Mouse (Mus musculus) embryo, embryonic 10 days (tissue): ENCODE measurements around the gene 4933407L21Rik.

Experiments
- DNase-seq: peaks from one replicate; pipeline ENCODE4 v3.0.0-alpha.2; 2015; ENCODE audit warnings: low spot score

Gene 4933407L21Rik

GRCm38 (mm10) chr1:85916830-85917450 lies 11.3 kb upstream of the 4933407L21Rik start:
- peak; percentile 73 for DNase-seq

DNA sequence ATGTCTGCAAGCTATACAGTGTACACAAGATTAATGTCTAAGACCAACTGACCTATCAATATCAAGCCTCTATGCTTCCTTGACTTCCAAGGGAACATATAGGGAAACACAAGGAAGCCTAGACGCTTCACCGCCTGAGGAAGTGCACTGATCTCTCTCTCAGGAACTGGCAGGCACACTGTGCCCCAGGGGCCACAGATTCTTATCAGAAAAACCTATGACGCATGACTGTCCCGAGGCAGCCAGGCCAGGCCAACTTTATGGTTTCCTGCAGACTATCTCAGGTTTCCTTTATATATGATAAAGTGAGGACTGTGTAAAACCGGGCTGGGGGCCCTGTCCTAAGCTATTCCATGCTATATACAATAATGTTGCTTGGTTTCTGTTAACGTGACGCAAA lies 8.7 kb upstream of the 4933407L21Rik start:
- DNase-seq: no peak

- no peak for DNase-seq
Measured at GRCm38 (mm10) chr1:85921725-85922124, 6.6 kb upstream of the 4933407L21Rik start.

DNA sequence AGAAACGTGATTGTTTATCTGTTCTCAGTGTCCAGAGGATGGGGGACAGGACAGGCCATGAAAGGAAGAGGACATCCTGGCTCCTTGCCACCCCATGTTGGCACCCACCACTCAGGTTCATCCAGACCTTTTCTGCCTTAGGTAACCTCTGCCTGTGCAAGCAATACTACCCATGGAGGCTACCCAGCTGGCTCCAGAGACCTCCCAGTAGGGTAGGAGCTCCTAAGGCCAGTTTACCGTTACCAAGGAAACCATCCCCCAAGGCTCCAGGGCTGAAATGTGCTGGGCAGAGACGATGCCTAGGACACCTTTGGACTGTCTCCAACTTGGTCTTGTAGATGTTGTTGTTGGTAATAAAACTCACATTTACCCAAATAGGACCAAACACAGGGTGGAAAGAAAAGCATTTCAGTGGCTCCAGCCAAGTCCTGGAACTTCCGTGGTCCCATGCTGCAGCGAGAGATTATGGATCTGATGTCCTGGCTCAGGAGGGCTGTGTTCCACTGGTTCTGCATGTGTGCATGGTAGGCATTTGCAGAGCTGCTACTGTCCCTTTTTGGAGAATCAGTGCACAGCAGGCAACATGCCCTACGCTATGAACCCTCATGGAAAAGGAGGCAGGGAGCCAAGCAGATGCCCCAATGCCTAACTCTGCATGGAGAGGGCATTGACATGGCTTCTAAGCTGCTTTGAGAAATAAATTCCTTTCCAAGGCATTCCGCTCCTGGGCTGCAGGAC lies 6.0 kb upstream of the 4933407L21Rik start:
- no peak for DNase-seq

- no peak for DNase-seq
Measured at GRCm38 (mm10) chr1:85922865-85923211, 5.4 kb upstream of the 4933407L21Rik start.

GRCm38 (mm10) chr1:85925183-85925582 lies 3.1 kb upstream of the 4933407L21Rik start:
- no peak for DNase-seq

GRCm38 (mm10) chr1:85928688-85929065 lies 394 bp downstream of the 4933407L21Rik start:
- no peak for DNase-seq

DNA sequence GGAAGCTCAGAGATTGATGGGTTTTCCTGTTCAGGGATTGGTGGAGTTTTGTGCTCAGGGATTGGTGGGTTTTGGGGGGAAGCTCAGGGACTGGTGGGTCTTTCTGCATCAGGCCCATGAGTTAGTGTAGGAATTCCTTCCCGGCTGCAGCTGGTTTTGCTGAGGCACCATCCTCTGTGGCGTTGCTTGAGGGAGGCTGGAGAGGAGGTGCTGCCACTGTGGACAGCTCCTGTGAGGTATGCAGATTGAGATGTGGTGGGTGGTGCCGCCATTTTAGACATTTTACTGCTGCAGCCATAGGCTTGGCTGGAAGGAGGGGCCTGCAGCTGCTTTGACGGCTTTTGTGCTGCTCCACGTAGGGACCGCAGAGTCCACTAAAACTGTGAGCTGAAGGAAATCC lies 1.1 kb downstream of the 4933407L21Rik start:
- no peak for DNase-seq

- no peak for DNase-seq
Measured at GRCm38 (mm10) chr1:85931170-85931569, 2.9 kb downstream of the 4933407L21Rik start.

DNA sequence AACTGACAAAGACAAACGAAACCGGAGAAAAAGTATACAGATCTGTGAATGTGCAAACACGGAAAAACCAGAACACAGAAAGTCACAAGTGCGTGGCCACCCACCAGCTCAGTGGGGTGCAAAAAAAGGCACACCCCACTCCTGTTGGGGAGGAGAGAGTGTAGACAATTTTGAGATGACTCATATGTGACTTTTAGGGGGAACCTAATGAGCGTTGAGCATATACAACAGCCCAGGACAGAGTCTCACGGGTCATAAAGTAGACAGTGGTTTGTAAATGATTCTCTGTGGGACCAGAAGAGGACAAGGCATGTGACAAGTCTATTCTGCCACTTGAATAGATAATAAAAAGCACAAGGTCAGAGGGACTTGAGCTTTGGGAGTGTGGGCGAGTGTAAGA lies 4.9 kb downstream of the 4933407L21Rik start:
- DNase-seq: no peak

DNA sequence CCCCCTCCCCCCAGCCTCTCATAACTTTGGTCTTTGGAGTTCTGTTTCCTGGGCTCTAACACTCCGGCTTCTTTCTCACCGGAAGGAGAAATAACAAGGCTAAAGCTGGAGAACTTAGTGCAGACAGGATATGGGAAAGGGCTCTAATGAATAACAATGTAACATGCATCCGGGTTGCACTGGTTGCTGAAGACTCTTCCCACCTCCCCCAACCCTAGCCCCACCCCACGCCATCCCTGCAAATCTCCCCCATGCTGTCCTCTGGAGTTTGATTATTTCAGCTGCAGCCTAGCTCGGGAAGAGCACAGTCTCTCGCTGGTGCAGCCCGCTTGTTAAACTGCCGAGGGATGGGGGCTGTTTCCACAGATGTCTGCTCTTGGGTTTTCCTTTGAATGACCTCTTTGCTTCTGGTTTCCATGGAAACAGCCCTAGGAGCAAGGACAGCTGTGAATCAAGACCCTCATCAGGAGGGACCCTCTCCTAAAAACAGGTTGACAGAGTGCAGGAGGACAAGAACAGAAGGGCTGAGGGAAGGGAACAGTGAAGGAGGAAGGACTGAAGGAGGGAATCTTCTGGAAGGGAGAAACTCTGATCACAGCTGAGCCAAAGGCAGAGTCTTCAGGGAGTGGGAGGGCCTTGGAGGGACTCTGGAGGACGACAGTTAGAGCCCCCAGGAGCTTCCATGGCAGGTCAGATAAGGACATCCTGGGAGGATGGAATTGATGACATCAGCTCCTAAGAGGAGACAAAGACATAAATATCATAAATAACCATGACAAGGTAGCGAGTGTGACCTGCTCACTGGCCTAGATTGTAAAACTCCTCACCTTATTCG lies 5.6 kb downstream of the 4933407L21Rik start:
- peak; percentile 78 for DNase-seq

DNA sequence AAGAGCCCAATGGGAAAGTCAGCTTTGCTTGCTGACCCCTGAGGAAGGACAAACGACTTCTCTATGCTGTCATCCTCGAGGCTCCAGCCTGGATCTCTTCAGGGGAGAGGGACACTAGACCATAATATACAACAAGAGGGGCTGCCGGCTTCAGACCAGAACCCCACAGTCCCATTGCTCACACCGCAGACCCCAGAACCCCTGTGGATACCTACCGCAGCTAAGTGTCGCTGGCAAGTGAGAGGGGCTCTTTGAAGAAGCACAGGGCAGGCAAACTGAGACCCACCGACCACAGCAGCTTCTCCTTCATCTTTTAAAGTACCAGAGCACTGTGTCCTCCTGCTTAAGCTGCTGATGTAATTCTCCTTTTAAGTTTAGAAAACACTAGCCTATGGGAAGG lies 6.3 kb downstream of the 4933407L21Rik start:
- no peak for DNase-seq

GRCm38 (mm10) chr1:85935148-85935852 lies 7.0 kb downstream of the 4933407L21Rik start:
- DNase-seq: peak; percentile 77

GRCm38 (mm10) chr1:85936265-85936664 lies 8.0 kb downstream of the 4933407L21Rik start:
- DNase-seq: no peak

DNA sequence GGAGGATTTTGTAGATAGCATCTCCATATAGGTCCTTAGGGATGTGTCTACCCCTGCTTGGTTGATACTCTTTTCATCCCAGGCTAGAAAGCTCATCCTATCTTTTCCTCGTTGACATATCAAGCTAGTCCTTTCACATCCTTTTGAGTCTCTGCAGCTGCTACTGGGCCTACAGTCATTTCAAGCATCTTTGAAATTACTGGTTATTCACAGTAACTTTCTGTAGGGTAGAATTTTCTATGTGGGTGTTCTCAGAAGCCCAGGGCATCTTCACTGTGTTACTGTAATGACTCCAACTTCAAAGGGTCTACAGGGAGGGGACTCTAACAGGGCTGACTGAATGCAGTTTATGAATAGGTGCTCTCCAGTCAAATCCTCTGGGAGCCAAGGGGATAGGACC lies 9.0 kb downstream of the 4933407L21Rik start:
- no peak for DNase-seq

DNA sequence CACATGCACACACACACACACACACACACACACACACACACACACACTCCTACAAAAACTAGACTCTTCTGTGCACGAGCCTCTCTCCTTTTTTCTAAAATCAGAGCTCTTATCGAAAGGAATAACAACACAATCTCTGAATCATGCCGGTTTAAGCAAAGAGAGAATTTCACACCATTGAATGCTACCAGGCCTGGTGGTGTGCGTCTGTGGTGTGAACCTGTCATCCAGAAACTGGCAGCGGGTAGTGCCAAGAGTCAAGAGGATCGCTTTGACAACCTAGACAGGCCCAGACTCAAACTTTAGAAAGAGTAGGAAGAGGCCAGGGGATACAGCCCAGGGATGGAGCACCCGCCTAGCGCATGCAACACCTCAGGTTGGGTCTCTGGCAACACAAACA lies 14.0 kb downstream of the 4933407L21Rik start:
- no peak for DNase-seq

- DNase-seq: no peak
Measured at GRCm38 (mm10) chr1:85949085-85949684, 20.9 kb downstream of the 4933407L21Rik start.

DNA sequence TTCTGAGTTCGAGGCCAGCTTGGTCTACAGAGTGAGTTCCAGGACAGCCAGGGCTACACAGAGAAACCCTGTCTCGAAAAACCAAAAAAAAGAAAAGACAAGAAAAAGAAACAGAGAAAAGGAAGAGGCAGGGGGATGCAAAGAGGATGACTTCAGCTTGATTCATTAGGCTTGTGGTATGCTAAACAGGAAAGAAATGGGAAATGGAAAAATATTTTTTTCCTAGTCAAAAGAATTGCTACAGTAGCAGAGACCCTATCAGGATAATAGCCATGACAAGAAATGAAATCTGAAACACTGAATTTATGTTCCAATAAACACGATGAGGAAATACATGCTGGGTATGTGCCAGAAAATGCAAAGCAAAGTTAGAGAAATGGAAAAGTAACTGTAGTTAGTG lies 26.9 kb downstream of the 4933407L21Rik start:
- DNase-seq: no peak

- DNase-seq: no peak
Measured at GRCm38 (mm10) chr1:85957290-85957689, 29.0 kb downstream of the 4933407L21Rik start.

- DNase-seq: no peak
Measured at GRCm38 (mm10) chr1:85957942-85958619, 29.8 kb downstream of the 4933407L21Rik start.

DNA sequence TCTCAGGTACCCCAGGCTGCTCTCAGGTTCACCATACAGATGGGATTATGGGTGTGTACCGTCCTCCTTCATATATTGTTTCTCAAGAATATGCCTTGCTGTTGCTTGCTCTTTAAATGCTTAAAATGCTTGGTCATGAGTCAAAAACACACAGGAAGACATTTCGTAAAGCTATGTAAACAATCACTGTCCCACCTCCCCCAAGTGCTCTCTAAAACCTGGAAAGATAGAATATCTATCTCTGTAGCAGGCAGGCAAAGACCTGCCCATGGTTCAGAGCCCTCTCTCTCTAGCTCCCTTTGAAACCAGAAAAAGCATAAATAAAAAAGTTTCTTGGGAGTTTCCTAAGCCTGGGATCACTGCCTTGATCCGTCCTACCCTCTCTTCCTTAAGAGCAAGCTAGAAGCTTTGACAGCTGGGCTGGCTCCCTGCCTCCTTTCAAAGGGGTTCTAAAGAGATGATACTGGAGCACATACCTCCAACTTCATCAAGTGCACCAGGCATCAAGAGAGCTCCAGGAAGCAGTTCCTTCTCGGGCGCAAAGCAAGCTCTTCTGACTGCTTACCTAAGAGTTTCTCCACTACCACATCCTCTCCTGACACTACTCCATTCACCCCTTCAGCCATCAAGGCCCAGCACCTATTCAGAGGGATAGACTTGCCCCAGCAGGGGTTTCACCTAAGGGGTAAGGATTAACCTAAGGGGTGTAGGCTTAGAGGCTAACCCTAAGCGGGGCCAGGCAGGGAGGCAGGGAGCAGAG lies 31.0 kb downstream of the 4933407L21Rik start:
- DNase-seq: no peak
